Mouse (Mus musculus): ENCODE measurements around the gene Pck1.

- peak; percentile 57 for TF ChIP-seq CTCF (IDR thresholded peaks at IDR 0.05; ENCODE audit: low read depth)
- no peak for TF ChIP-seq EP300 (IDR thresholded peaks at IDR 0.05; ENCODE audit: low read depth)
Measured at GRCm38 (mm10) chr2:173164358-173164757, 11.5 kb downstream of the Pck1 start.

Data from heart, postnatal 0 days (tissue).